Mouse (Mus musculus) brain, adult 2 months (tissue): ENCODE measurements around the gene Bcas3.

Experiments
- DNase-seq: peaks from one replicate; pipeline ENCODE4 v3.0.0; 2011; ENCODE audit warnings: low read depth, low spot score

The Bcas3 gene

DNA sequence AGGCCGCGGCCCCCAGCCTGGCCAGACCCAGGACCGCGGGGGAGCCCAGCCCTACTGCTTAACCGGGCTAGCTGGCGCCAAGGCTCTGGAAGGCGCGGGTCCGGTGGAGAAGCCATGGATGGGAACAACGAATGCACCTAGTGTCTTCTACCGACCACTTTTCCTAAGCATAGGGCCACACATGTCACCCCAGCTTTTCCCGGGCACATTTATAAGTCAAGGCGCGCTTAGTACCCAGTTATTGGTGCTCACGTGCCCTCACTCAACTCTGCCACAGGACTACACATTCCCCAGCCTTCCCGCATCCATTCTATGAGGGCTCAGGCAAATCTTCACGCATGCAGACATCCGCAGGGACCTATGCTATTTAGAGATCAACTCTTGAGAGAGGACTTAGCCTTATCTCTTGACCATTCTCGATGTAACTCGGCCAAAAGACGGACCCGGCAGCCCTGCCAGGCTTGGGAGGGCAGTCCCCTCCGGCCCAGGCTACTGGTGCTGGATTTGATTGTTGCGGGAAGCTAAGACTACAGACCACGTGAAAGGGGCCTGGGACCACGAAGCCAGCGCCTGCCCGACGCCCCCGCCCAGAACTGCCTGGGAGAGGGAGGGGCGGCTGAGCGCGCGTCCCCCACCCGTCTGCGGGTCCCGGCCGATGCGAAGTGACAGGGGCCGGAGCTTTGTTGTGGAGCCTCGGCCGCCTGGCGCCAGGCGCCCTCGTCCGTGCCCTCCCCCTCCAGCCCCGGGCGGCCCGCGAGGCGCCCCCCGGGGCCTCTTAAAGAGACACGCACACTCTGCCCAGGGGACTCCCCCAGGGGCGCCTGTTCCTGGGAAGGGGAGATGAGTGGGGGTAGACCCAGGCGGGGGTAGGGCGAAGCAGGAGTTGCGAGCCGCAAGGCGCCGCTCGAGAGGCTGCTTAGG, 476.8 kb downstream of the Bcas3 start:
- no peak for DNase-seq

- DNase-seq, result no peak
Observed at GRCm38 (mm10) chr11:85830901-85831341, 478.0 kb downstream of the Bcas3 start.

DNA sequence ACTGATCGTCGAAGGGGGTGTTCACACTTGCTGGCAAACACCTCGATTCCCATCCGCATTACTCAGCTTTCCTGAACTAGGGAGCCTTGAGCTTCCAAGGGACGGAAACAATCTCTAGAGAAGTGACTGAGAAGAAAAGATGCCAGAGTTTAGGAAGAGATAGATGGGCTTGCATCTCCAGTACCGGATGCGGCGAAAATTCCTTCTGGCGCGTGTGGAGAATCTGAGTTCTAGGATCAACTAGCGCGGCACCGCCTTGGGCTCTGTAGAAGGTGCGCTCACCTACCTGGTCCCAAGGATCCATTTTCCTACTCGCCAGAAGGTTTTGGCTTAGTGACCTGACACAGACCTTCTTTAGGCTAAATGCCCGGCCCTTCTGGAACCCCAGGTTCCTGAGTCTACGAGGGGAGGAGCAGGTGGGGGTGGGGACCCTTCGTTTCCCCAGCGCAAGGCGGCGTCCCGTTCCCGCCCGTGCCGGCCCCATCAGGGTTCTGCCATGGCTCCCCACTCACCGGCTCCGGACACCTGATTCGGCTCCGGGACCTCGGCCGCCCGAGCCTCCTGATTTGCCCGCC, 478.8 kb downstream of the Bcas3 start:
- no peak for DNase-seq

DNA sequence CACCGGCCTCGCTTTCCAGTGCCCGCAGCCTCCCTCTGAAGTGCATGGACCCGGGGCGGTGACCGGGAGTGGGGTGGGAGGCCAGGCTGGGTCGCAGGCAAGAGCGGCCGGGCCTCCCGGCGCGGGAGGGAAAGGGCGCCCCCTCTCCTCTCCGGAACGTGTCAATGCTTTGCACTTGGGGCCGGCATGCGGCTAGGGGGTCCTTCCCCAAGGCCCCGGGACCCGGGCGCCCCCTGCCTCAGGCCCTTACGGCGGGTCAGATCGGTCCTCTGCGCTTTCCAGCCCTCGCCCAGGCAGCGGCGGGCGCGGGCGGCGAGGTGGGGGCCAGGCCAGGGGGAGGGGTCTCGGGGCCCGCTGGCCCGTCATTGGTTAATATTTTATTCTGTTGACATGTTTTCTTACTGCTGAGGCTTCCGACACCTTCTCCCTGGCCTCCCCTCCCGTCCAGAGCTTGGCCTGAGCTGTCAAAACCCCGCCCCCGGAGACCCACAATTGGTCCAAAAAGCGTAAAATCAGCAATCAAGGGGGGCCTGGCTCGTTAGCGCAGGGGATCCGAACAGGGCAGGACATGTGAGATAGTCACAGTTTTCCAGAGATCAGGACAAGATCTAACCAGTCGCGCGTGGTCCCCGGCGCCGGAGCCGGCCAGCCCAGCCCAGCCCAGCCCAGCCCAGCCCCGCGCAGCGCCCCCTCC, 479.4 kb downstream of the Bcas3 start, which contains the start of gene Tbx2:
Gene Tbx2 (plus strand): TSS at position 321 of the 694 bp plus-strand sequence.
- DNase-seq, result no peak

GRCm38 (mm10) chr11:85833081-85833521, 480.1 kb downstream of the Bcas3 start:
- DNase-seq, result no peak

DNA sequence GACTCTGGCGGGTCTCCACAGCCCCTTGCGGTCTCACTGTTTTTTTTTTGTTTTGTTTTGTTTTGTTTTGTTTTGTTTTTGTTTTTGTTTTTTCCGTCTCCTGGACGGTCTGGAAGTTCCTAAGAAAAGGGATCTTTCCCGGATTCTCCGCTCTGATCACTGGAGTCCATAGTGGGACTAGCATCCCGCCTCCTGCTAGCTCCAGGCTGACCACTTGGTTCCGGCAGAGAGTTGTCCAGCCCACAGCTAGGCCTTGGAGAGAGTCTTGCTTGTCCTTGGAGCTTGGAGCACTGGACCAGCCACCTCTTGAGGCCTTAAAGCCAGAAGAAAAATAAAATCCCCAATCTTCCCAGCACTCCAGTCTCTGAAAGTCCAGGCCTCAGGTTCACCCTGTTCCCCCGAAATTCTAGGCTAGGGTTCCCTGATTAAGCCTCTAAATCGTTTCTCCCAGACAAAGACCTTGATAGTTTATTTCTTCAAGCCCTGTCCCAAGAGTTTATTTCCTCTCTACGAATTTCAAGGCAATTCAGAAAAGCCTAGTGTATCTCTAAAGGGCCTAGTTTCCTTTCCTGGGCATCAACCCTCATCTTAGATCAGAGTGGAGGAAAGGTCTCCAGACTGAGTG, 480.9 kb downstream of the Bcas3 start:
- DNase-seq, result no peak

DNA sequence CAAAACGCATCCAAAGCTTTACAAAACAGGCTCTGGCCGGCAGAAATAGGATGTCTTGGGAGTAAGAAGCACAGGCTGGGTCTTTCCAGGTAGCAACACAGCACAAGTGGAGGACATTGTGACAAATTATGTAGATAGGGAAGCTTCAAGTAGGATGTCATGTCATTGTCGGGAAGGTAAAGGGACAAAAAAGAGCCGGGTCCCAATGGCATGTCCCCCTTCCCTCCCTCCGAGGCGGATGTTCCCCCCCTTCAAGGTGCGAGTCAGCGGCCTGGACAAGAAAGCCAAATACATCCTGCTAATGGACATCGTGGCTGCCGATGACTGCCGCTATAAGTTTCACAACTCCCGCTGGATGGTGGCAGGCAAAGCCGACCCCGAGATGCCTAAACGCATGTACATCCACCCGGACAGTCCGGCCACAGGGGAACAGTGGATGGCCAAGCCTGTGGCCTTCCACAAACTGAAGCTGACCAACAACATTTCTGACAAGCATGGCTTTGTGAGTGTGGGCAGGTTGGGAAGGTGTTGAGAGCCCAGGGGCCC, 481.5 kb downstream of the Bcas3 start:
- no peak for DNase-seq

DNA sequence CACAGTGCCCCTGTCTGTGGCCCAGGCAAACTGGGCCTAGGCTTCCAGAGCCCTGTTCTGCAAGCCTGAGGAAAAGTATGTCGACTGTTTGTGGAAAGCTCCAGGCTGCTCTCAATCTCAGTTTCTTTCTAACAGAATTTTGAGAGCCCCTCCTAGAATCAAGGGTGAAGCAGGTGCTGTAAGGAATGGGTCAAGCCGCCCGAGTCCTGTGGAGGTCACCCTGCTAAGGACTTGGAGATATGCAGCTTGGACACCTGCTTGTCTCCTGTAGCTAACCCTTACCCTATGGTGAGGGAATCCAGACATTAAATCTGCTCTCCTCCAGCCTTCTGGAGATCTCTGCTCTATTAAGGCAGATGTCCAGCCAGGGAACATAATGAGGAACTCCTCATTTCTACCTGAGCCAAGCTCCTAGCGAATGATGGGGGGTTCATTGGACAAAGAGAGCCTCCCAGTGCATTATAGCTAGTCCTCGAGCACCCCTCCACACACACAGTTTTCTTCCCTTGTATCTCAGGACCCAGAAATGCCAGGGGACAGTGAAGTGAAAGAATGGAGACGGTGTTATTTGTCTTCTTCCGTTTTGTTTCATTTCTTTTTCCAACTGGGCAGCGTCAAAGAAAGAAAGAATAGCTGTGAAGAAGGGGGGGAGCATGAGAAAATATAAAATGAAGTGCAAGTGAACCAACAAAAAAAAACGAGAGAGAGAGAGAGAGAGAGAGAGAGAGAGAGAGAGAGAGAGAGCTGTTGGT, 482.2 kb downstream of the Bcas3 start:
- DNase-seq, result no peak

DNA sequence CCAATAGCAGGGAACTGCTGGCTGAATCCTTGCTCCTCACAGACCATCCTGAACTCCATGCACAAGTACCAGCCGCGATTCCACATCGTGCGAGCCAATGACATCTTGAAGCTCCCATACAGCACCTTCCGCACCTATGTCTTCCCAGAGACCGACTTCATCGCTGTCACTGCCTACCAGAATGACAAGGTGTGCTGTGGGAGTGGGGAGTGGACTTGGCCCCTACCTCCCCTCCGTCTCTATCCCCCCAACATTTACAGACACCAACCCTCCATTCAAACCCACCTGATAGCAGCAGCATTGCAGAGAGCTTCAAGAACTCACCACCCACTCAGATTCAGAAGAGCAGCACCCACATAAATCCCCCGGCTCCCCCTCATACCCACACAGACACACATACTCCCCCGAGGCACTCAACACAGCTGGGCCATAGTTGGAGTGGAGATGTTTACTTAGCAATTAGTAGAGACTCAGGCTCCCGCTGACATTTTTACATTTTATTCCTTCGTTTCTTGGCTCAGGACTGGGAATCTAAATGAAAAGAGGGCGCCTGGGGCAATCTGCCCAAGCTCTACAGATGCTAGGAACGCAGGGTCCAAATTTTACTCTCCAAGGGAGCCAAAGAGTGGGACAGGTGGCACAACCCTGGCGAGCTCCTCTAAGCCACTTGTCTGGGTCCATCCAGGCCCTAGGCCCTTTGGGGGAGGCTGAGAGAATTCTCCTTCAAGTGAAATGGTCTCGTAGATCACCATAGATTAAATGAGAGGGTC, 483.0 kb downstream of the Bcas3 start:
- DNase-seq, result no peak

DNA sequence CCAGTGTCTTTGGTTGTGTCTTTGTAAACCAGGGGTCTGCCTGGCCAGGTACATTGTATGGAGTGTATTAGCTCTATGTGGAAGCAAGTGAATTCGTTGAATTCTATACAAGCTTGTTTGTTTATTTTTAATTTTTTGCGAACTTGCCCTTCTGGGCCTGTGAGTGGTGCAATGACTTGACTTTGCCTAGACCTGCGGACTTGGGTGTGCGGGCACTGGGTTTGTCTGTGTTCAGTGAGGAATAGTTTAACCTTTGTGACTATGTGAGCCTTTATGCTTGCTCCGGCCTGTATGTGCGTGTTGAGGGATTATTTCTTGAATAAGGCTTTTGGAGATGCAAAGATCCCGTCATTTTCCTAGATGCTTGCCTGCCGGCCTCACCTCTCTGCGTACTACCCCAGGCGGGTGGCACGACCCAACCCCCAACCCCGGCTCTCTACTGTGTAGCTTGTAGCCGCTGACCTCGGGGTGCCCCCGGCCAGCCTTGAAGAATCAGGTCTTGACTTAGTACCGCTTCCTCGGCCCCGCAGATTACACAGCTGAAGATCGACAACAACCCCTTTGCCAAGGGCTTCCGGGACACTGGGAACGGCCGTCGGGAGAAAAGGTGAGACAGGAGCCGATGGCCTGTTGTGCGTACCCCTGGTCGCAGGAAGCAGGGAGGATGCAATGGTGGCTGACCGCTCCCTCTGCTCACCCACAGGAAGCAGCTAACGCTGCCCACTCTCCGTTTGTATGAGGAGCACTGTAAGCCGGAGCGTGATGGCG, 483.7 kb downstream of the Bcas3 start:
- DNase-seq, result no peak

- DNase-seq, result no peak
Observed at GRCm38 (mm10) chr11:85837291-85837647, 484.3 kb downstream of the Bcas3 start.

GRCm38 (mm10) chr11:85837648-85838423, 484.9 kb downstream of the Bcas3 start:
- no peak for DNase-seq

DNA sequence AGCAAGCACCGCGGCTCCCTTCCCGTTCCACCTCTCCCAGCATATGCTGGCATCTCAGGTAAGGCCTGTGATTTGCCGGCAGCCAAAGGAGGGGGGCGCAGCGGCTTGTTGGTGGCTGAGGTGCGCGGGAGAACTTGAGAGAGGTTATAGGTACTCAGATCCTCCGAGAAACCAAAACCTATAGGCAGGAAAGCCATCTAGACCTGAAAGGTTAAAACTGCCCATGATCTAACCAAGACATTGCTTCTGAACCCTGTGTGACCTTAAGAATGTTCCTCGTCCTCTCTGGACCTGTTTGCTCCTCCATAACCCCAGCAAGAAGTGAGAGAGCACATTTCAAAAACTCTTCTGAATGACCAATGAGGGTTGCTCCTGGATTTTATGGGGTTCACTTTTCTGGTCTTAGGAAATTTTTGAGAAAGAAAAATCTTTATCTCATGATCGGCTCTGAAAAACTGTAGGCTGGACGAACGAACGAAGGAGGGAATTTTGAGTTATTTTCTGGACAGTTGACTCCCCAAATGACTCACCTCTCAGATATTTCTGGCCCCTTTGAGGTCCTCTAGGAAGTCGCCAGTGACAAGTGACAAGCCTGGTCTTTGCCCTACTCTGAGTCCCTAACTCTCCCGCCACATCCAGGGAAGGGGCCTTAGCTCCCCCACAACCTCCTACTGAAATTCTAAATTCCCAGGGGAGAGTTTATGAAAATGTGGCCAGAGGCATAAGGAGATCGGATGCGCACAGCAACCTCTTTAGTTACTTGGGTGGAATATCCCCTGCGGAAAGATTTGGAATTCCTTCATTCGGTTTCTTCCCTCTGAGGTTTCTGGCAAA, 485.7 kb downstream of the Bcas3 start:
- DNase-seq, result no peak

GRCm38 (mm10) chr11:85839258-85840030, 486.5 kb downstream of the Bcas3 start:
- DNase-seq, result no peak

DNA sequence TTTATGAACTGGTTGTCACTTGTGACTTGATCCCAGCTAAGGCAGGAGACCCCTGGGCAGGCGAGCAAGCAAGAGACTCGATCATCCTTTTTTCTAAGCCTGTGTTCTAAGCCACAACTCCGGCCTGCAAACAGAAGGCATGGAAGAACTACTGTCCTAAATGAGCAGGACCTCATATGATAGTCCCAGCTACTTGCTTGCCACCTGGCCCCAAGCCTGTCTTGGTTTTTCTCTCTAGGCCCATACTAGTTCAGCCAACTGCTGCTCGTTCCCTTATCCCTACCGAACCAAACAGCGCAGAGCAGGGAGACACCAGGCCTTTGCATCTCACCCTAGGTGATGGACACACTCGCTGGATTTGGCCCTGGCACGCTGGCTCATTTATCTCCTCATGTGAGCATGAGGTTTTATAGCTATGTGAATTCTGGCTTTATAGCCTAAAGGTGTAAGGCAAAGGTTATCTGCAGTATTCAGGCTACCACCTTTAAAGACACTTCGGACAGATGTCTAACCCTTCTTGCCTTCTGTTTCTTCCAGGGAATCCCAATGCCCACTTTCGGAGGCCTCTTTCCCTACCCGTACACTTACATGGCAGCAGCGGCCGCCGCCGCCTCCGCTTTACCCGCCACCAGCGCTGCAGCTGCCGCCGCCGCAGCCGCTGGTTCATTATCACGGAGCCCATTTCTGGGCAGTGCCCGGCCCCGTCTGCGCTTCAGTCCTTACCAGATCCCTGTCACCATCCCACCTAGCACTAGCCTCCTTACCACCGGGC, 487.2 kb downstream of the Bcas3 start:
- DNase-seq, result no peak

DNA sequence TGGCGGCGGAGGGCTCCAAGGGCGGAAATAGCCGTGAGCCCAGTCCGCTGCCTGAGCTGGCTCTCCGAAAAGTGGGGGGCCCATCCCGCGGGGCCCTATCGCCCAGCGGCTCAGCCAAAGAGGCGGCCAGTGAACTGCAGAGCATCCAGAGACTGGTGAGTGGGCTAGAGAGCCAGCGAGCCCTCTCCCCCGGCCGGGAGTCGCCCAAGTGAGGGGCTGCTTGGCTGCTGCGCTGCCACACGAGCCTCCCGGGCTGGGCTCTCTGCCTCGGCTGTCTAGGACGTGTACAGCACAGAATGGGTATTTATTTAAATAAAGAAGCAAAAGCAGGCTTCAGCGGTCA, 487.8 kb downstream of the Bcas3 start:
- no peak for DNase-seq
